Mouse (Mus musculus) small intestine, adult 2 months (tissue): ENCODE measurements around the gene Anks6. TPM values are rescaled to one million over a fixed set of nuclear protein-coding genes. Genes with fewer than 3 reads are reported as not detected.
A peak's percentile ranks its signal among the peaks of the same experiment; 100 is the strongest.

Experiments
- H3K27ac ChIP-seq: fragments of 200-500 bp; 2 replicates; pipeline ENCODE4 v1.5.1; 2012; ENCODE audit warnings: low read depth, low read length, control low read depth, inconsistent platforms; ENCODE audit not compliant: insufficient read depth
- H3K27me3 ChIP-seq: fragments of 200-500 bp; 2 replicates; pipeline ENCODE4 v1.6.1; 2012; ENCODE audit warnings: mild to moderate bottlenecking, moderate library complexity, low read length, inconsistent platforms; ENCODE audit not compliant: control insufficient read depth, insufficient read depth
- H3K36me3 ChIP-seq: fragments of 200-500 bp; 2 replicates; pipeline ENCODE4 v1.6.1; 2012; ENCODE audit warnings: mild to moderate bottlenecking, low read length, control low read depth, inconsistent platforms; ENCODE audit not compliant: control insufficient read depth, insufficient read depth
- H3K4me1 ChIP-seq: fragments of 200-500 bp; 2 replicates; pipeline ENCODE4 v1.6.1; 2012; ENCODE audit warnings: low read length, inconsistent platforms, mixed read lengths; ENCODE audit not compliant: control insufficient read depth, insufficient read depth, insufficient read length
- H3K4me3 ChIP-seq: fragments of 200-500 bp; 2 replicates; pipeline ENCODE4 v1.5.1; 2012; ENCODE audit warnings: low read depth, mild to moderate bottlenecking, control low read depth, inconsistent platforms, low read length, moderate library complexity
- CTCF ChIP-seq: fragments of 200-500 bp; IDR thresholded peaks from 2 replicates; pipeline ENCODE4 v1.5.1; 2012; ENCODE audit warnings: low read depth, mild to moderate bottlenecking, control low read depth, inconsistent platforms, low read length, moderate library complexity, mixed read lengths; ENCODE audit not compliant: insufficient replicate concordance, insufficient read length; ENCODE audit errors: extremely low read depth
- POLR2A ChIP-seq: fragments of 200-500 bp; IDR thresholded peaks from 2 replicates; pipeline ENCODE4 v1.6.1; 2012; ENCODE audit warnings: low read depth, mild to moderate bottlenecking, control low read depth, inconsistent platforms, low read length, moderate library complexity
- WGBS: fragments of 180-500 bp; shearing (Covaris S2); methylation state at CpG from one replicate; pipeline ENCODE4 v1.1.7; 2018; 5-methylcytosine and 5-hydroxymethylcytosine counted together
- polyA plus RNA-seq: library from polyadenylated mRNA; depleted of rRNA; stranded (reverse); fragments of >200 nt; gene quantifications from 2 replicates; pipeline ENCODE4 v1.2.3, GENCODE M21; 2012; rRNA removed

Anks6 gene
- 2.5 and 3.0 TPM in 2 replicates for polyA plus RNA-seq

- Histone ChIP-seq H3K4me1 (peaks cover 6% of the 10 kb centered on the region; the same call in 1 of the 2 replicates), H3K27ac (peak within 1 kb of the TSS; percentile 7; the same call in 1 of the 2 replicates), H3K27me3 (peaks cover 9% of the 10 kb centered on the region), H3K4me3 (peak within 1 kb of the TSS; percentile 67), H3K36me3 (no peaks in the 10 kb centered on the region)
- no peak for TF ChIP-seq CTCF
- 0 out of 2 replicates have a peak, but pooled peaks have one; percentile 30 for TF ChIP-seq POLR2A
- WGBS, result 1% methylated on average over 86 of the region's 86 CpGs
These were observed at the start of gene Anks6 for GRCm38 (mm10) chr4:47056791-47057509. Gene Anks6 (minus strand): TSS chr4:47057427.

GRCm38 (mm10) chr4:47103561-47103960 lies 46.3 kb upstream of the Anks6 start:
- Histone ChIP-seq H3K4me1 (no peaks in the 10 kb centered on the region), H3K27ac (no peak overlapping the region), H3K4me3 (no peak overlapping the region), H3K27me3 (no peaks in the 10 kb centered on the region), H3K36me3 (no peaks in the 10 kb centered on the region)
- 91% methylated on average over 10 of the region's 10 CpGs for WGBS
- TF ChIP-seq POLR2A (no peak), CTCF (no peak)

- Histone ChIP-seq H3K4me3 (no peak overlapping the region), H3K36me3 (no peaks in the 10 kb centered on the region), H3K27me3 (no peaks in the 10 kb centered on the region), H3K27ac (no peak overlapping the region), H3K4me1 (peaks cover 4% of the 10 kb centered on the region)
- TF ChIP-seq CTCF, result no peak
- no peak for TF ChIP-seq POLR2A
- WGBS, result 78% methylated on average over 6 of the region's 6 CpGs
These were observed 36.4 kb upstream of the Anks6 start for GRCm38 (mm10) chr4:47093647-47094046.

- WGBS, result 77% methylated on average over 9 of the region's 9 CpGs
- no peaks in the 10 kb centered on the region for H3K36me3 ChIP-seq
- H3K4me1 ChIP-seq, result peaks cover 4% of the 10 kb centered on the region
- 0 out of 2 replicates have a peak overlapping the region, but pooled peaks have one; percentile 14 for H3K27ac ChIP-seq
- H3K27me3 ChIP-seq, result no peaks in the 10 kb centered on the region
- TF ChIP-seq CTCF (no peak), POLR2A (no peak)
- H3K4me3 ChIP-seq, result peak overlapping the region; percentile 79; the same call in 1 of the 2 replicates
These were observed 35.9 kb upstream of the Anks6 start for GRCm38 (mm10) chr4:47093161-47093560.

GRCm38 (mm10) chr4:47092387-47093021 lies 35.3 kb upstream of the Anks6 start:
- TF ChIP-seq POLR2A (no peak), CTCF (no peak)
- peak overlapping the region; percentile 24; the same call in 1 of the 2 replicates for H3K27ac ChIP-seq
- H3K4me1 ChIP-seq, result peaks cover 4% of the 10 kb centered on the region
- 3% methylated on average over 21 of the region's 21 CpGs for WGBS
- H3K27me3 ChIP-seq, result no peaks in the 10 kb centered on the region
- H3K4me3 ChIP-seq, result peak overlapping the region; percentile 79
- no peaks in the 10 kb centered on the region for H3K36me3 ChIP-seq

- peaks cover 4% of the 10 kb centered on the region for H3K4me1 ChIP-seq
- WGBS, result 2% methylated on average over 74 of the region's 74 CpGs
- H3K4me3 ChIP-seq, result peak within 1 kb of the TSS; percentile 79
- H3K36me3 ChIP-seq, result no peaks in the 10 kb centered on the region
- no peaks in the 10 kb centered on the region for H3K27me3 ChIP-seq
- no peak for TF ChIP-seq CTCF
- peak; percentile 35; the same call in 1 of the 2 replicates for TF ChIP-seq POLR2A
- H3K27ac ChIP-seq, result peak within 1 kb of the TSS; percentile 24; the same call in 1 of the 2 replicates
These were observed 34.5 kb upstream of the Anks6 start, which contains the start of gene Galnt12 for GRCm38 (mm10) chr4:47091493-47092386. Gene Galnt12 (plus strand): TSS chr4:47091909.

GRCm38 (mm10) chr4:47088671-47089070 lies 31.4 kb upstream of the Anks6 start:
- H3K4me3 ChIP-seq, result no peak overlapping the region
- TF ChIP-seq POLR2A (no peak), CTCF (no peak)
- H3K4me1 ChIP-seq, result peaks cover 4% of the 10 kb centered on the region
- no peaks in the 10 kb centered on the region for H3K36me3 ChIP-seq
- 88% methylated on average over 7 of the region's 7 CpGs for WGBS
- no peak overlapping the region for H3K27ac ChIP-seq
- no peaks in the 10 kb centered on the region for H3K27me3 ChIP-seq
